Mouse (Mus musculus) heart, adult 2 months (tissue): ENCODE measurements around the gene Lrrfip1.

Source experiments
- CTCF ChIP-seq: fragments of 200-600 bp; IDR thresholded peaks from 2 replicates; pipeline ENCODE4 v1.8.1; 2022; ENCODE audit warnings: antibody characterized with exemption, mild to moderate bottlenecking, moderate library complexity
- POLR2A ChIP-seq: fragments of 200-500 bp; IDR thresholded peaks from 2 replicates; pipeline ENCODE4 v1.6.1; 2011; ENCODE audit warnings: mild to moderate bottlenecking, low read depth, low read length, control low read depth; ENCODE audit not compliant: insufficient read depth

DNA sequence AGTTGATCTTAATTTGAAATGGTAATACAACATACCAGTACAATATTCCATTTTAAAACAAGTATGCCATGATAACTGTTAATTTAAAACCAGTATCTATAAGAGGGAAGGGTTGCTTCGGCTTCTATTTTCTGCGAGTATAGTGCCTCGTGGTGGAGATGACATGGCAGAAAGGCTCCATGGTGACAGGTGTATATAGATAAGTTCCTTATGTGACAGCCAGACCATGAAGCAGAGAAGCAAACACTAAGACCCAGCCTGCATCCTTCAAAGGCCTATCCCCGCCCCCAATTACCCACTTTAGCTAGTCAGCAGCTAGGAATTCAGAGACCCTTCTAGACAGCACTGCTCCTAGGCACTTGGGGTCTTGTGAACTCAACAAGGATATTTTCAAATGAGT lies 170.6 kb downstream of the Lrrfip1 start:
- TF ChIP-seq CTCF (no peak), POLR2A (no peak)
